Mouse (Mus musculus) thymus, adult 18-20 months (tissue): ENCODE measurements around the gene Slpi.

Experiments used
- DNase-seq, 2 experiments: peaks; one replicate each; pipeline ENCODE4 v3.0.0; 2022; ENCODE audit warnings: mixed read lengths in 2 of 2

Slpi gene

GRCm38 (mm10) chr2:164419489-164419888, 30.6 kb upstream of the Slpi start:
- DNase-seq, result no peak

- DNase-seq, result no peak
Observed at GRCm38 (mm10) chr2:164418308-164418875, 29.5 kb upstream of the Slpi start.

- DNase-seq, result no peak
Observed at GRCm38 (mm10) chr2:164417198-164417597, 28.3 kb upstream of the Slpi start.

DNA sequence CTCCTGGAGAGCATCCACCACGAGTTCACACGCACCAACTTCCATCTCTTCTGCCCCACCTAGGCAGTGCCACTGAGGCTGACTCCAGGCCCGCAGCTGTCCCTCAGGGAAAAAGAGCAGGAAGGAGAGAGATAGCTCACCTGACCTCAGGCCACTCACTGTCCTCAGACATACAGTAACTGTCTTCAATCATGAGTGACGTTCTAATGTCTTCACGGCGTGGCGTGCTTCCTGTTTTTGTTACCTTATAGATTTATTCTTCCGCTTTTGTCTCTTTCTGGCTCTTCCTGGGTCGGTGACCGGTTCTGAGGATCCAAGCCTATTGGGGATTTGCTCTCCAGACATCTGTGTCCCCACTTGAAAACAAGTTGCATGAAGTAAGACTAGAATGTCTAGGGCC, 25.7 kb upstream of the Slpi start:
- DNase-seq, result no peak

DNA sequence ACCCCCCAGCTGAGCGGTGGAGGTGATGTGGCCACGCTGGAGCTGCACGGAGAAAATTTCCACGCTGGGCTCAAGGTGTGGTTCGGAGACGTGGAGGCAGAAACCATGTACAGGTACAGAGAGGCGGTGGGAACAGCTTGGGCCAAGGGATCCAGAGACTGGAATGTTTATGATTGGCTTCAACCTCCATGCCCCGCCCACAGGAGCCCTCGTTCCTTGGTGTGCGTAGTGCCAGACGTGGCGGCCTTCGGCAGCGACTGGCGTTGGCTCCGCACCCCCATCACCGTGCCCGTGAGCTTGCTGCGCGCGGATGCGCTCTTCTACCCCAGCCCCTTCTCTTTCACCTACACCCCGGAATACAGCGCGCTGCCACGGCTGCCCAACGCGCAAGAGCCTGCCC, 25.3 kb upstream of the Slpi start:
- DNase-seq, result no peak

- DNase-seq, result no peak
Observed at GRCm38 (mm10) chr2:164407708-164408107, 18.8 kb upstream of the Slpi start.

DNA sequence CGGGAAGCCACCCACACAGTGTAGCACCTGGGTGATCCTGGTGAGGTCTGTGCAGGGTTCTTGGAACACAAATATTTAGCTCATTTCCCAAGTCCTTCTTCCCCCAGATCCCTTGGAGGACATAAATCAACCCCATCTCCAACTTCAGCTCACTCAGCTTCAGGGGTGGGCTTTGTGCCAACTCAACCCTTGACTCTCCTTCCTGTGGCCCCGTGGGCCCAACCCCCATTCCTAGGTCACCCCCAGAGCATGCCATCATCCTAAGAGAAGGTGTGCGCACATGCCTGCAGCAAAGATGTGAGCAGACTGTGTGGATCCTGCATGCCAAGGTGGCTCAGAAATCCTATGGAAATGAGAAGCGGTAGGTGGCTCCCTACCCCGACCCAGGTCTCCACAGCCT, 16.6 kb upstream of the Slpi start:
- DNase-seq, result no peak

- DNase-seq, result no peak
Observed at GRCm38 (mm10) chr2:164405060-164405459, 16.2 kb upstream of the Slpi start, which contains the start of gene Matn4. Gene Matn4 (minus strand): TSS chr2:164405160.

DNA sequence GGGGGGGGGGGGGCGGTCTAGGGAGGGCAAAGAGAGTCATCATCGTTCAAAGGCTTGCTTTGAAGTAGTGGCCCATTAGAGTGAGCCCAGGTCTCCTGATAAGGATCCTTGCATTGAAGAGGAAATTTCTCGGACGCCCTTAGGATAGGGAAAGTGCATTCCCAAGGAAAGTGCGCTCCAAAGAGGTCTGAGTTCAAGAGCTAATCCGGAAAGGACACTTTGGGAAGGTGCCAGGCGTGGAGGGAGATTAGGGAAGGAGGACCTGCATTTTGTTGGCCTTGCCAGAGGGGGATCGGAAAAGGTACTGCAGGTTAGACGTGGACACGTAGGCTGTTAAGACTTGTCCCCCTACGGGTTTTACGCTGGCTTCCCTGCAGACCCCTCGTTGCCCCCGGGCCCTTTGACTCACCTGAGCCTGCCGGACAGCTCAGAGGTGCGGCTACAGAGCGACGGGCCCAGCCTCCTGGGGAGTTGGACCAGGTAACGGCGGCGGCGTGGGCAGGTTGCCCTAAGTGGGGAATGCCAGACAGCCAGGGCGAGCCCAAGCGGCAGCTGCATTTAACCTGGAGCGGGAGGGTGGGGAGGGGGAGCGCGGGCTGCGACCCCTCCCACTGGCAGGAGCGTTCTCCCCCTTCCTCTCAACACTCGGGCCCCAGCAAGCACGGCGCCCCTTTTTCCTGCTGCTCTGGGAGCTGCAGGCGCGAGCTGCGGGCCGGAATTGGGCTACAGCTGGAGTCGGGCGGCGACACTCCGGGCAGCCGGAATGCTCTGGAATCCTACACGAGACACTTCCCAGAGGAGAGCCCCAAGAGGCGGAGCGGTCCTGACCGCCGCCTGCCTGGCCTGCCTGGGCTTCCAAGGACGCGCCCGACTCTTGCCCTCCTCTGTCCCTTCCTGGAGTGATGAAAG, 15.4 kb upstream of the Slpi start:
- DNase-seq, result no peak

DNA sequence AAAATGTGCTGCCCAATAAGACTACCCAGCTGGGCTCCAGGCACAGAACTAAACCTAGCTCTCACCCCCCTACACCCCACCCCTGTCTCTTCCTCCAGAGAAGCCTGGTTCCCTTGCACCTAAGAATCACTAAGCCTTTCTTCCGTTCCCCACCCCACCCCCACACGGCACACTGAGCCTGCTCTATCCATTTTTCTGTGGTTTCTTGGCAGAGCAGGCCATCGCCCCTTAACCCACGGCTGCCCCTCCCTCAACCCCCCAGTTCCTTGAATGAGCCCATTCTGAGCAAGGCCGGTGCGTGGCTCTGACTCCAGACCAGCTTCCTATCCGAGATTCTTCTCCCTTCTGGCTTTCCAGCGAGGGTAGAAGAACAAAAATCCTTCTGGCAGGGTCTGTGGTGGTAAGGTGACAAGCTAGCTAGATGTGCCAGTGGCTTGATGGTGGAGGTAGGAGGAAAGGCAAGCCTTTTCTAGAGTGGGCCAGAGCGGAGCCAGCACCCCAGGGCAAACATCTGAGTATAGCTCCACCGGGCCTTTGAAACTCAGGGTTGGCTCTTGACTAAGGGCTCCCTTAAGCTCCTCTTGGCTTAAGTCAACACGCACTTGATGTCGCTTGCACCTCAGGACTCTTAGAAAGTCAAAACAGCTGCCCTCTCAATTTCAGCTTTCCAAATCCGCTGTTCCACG, 14.6 kb upstream of the Slpi start:
- DNase-seq, result no peak

DNA sequence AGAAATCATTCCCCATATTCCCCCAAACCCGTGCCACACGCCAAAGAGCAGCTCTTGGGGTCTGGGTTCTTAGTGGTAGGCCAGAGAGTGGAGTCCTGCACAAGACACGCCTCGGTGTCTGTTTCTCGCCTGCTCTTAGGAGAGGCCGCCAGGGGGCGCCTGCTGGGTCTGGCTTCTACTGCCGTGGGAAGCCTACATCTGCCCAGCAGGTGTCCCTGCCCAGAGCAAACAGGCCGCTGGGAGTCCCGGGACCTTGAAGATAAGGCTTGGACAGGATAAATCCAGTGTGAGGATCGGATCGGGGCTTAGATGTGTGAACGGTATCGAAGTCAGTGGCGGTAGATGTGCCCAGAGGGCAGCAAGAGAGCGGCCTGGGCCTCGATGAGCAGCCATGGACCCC, 14.0 kb upstream of the Slpi start, which contains the start of gene Rbpjl:
TSS of gene Rbpjl (plus strand) at position 236 of the 400 bp plus-strand sequence.
- peak; percentile 23 to 32 for DNase-seq

- DNase-seq, result no peak
Observed at GRCm38 (mm10) chr2:164396911-164397310, 8.0 kb upstream of the Slpi start.

DNA sequence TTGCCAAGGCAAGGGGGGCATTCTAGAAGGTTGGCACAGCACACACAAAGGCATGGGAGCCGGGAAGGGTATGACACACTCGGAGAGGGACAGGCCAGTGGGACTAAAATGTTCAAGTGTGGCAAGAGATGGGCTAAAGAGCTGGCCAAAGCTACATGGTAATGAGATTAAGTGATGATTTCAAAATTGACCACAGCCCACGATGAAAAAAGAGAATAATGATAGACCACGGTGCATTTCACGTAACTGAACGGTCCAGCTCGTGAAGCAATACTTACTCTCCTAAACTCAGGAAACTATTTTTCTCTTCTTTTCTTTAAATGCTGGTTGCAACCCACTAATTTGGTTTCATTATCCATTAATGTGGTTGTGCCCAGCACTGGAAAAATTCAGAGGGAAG, 7.2 kb upstream of the Slpi start:
- no peak for DNase-seq

GRCm38 (mm10) chr2:164393126-164393525, 4.2 kb upstream of the Slpi start:
- DNase-seq, result no peak

DNA sequence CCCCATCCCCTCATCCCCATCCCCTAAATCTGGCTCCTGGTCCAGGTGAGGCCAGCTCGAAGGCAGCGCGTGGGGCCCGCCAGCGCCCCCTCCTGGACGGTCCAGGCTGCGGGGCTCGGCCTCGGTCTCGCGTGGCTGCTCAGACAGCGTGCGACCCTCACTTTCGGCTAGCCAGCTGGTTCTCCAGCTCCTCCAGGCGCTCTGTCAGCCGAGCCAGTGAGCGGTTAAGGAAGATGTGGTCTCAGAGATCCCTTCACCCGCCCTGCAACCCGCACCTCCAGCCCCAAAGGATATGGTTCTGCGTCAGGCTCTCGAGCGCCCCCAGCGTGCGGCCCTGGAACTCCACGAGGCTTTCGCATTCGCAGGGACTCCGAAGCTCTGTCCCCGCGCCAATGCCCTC, 604 bp upstream of the Slpi start:
- DNase-seq, result peak; percentile 33 to 54

- DNase-seq, result no peak
Observed at GRCm38 (mm10) chr2:164386953-164387352, 1.9 kb downstream of the Slpi start.

GRCm38 (mm10) chr2:164385927-164386763, 2.8 kb downstream of the Slpi start:
- DNase-seq, result no peak

DNA sequence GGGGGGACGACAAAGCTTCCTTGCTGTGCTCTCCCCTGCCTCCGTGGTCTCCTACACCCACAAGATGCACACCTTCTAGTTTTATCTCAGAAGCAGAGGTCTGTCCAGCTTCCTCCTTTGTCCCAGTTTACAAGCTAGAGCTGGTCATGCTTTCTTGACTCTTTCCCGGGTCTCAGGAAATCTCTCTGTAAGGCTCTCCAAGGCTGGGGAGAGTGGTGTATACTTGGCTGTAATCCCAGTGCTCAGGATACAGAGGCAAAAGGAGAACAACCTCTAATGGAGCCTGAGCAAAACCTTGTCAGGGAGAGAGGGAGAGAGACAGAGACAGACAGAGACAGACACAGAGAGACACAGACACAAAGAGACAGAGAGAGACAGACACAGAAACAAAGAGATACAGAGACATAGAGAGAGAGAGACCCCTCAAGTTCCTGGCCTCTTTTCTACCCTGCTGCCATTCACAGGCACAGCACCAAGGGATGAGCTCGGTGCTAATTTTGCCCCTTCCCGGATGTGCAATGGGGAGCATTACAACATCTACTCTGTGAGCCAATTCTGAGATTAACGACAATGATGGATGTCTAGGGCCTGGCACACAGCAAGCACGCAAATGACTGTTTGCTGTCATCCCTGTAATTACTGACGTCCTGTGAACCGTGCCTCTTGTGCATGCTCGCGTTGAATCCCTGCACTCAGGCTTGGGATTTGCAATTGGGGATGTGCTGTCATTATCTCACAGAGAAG, 5.1 kb downstream of the Slpi start:
- no peak for DNase-seq

DNA sequence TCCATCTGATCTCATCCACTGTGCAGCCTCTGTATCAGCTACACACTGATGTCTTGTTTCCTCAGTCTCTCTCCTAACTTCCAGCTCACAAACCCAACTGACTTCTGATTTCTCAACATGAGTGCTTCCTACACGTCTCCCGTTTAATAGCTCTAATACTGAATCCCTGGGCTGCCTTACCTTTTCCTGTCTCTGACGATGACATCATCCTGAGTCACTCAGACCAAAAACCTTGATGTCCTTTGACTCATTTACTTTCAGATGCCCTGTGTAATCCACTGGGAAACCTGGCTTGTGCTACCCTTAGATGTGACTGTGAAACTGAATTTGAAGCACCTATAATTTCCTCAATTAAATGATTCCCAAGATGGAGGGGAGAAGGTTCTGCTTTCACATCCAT, 5.9 kb downstream of the Slpi start:
- DNase-seq, result no peak

- DNase-seq, result no peak
Observed at GRCm38 (mm10) chr2:164381726-164382125, 7.2 kb downstream of the Slpi start.

DNA sequence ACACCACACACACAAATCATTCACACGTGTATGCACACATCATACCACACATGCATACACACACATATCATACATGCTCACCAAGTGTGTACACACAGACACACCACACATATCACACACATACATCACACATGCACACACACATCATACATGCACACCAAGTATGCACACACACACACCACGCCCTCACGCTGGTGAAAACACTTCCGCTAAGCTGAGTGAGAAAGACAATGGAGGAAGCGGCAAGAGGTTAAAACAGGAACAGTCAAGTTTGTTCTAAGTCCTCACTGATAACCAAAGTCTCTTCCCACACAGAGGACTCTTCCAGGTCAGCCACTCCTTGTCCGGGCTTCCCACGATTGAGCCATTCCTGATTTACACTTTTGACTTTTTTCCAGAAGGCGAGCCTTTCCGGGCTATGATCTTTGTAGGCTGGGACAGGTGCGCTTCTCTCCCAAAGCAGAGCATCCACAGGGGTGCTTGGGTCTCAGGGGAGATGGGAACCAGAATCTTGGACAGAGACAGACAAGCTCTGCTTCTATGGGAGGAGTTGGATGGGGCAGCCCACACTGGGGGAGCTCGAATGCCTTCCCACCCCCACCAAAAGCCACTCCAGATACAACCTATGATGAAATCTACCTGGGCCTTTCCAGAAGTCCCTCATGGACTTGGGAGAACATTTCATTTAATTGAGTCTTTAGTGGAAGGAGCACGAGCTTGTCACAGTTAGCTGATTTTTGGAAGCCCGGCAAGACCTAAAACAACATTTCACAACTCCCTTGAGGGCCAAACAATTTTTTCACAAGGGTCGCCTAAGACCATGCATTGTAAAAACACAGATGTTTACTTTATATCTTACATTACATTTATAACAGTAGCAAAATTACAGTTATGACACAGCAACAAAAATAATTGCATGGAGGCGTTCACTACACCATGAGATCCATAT, 11.1 kb downstream of the Slpi start:
- no peak for DNase-seq
